Mouse (Mus musculus) adrenal gland, postnatal 14 days (tissue): Measurements from ENCODE around the gene Mfsd1. TPM values are rescaled to one million over a fixed set of nuclear protein-coding genes. Genes with fewer than 3 reads are reported as not detected.
A peak's percentile ranks its signal among the peaks of the same experiment; 100 is the strongest.

Source experiments
- DNase-seq: peaks from one replicate; pipeline ENCODE4 v3.0.0; 2021; ENCODE audit warnings: mixed read lengths
- long read RNA-seq, 2 experiments: library from polyadenylated mRNA; stranded (forward); transcript quantifications; one replicate each; pipeline ENCODE4 v2.0.0; 2021
- total RNA-seq: library from RNA; stranded (reverse); gene quantifications from 2 replicates; pipeline ENCODE4 v1.2.3, GENCODE M21; 2021

Gene Mfsd1
- total RNA-seq = 60.4 and 63.9 TPM in 2 replicates
- long read RNA-seq, experiment 1, transcript Mfsd1-201 (16 exons, 3,011 nt) = major isoform, 72 of 89 reads
- long read RNA-seq, experiment 1, partial matches to known transcripts = 2 of 89 reads
- long read RNA-seq, experiment 1, other reads (novel, unspliced or antisense) = 15 of 89 reads
- long read RNA-seq, experiment 2, transcript Mfsd1-201 (16 exons, 3,011 nt) = major isoform, 41 of 56 reads
- long read RNA-seq, experiment 2, partial matches to known transcripts = 12 of 56 reads
- long read RNA-seq, experiment 2, other reads (novel, unspliced or antisense) = 3 of 56 reads

DNA sequence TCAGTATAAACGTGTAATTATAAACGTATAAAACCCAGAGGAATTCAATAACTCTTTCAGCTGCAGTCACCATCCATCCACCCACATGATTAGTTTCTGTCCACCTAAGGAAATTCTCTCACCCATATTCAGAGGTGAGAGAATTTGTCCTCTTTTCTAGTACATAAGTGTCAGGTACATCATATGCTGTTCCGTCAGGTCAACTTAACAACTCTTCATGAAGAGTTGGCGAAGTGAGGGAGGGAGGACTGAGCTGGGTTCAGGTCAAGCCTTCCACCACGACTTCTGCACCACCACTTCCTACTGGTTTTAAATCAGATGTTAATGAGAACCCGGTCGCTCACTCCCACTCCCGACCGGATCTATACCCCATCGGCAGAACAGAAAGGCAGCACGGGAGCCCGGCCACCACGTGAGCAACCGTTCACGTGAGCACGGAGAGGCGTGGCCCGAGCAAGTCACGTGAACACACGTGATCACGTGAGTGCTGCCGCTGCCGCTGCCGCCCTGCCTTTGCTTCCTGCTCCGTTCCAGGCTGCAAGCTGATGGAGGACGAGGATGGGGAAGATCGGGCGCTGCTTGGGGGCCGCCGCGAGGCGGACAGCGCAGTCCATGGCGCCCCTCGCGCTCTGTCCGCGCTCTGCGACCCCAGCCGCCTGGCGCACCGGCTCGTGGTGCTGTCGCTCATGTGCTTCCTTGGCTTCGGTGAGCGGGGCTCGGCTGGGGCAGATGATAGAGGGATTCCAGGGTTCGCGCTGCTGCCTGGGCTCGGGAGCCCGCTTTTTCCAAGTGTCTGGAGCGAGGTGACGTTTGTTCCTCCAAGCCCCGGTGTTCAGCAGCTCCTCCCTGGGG is at the start of gene Mfsd1:
Gene Mfsd1 (plus strand): TSS at position 469 of the 852 bp plus-strand sequence.
- peak; percentile 91 for DNase-seq

DNA sequence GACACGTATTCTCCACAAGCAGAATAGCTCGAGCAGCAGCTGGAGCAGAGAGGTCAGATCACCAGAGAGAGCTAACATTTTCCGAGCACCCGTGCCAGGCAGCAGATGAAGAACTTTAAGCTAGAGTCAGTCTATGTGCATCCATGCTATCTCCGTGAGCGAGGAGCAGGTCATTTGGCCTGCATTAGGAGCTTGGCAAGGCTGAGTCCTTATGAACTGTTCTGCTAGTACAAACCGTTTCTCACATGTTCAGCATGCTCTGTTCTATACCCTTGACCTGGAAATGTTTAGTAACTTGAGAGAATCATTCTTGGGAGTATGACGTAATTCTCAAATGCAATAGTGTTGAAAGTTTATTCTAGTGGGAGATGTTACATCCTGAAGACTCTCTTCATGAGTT is 38.9 kb upstream of the Mfsd1 start:
- no peak for DNase-seq

DNA sequence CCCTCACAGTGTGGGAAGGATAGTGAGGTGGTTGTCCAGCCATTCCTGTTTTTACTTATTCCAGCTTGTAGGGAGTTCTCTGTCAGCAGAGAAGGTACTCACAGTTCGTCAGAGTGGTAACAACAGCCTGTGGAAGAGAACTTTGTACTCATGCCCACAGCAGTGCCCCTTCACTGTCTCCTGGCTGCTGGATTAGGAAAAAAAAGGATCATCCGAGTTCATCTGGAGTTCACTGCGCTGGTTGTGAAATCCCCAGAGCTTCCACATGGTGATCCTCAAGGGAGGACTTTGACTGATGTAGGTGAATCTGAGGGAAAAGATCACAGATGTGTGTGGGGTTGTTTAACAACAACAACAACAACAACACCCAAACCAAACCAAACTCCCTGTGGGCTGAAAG is 31.3 kb upstream of the Mfsd1 start:
- no peak for DNase-seq

DNA sequence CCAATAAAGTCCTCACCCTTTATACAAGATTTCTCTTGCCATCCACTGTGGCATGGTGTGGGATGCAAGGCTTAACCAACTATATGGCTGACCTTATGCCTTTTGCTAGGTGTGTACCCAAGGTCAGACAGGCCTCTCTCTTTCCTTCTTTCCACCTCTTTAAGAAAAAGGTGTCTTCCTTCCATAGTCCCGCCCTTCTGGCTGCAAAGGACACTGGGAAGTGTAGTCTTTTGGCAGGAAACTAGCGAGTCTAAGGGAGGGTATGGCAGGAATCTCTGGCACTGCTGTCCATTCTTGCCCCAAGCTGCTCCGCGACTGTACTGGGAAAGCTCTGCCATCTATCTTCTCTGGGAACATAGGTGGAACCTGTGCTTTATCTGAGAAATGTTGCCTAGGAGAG is 29.3 kb upstream of the Mfsd1 start:
- no peak for DNase-seq

DNA sequence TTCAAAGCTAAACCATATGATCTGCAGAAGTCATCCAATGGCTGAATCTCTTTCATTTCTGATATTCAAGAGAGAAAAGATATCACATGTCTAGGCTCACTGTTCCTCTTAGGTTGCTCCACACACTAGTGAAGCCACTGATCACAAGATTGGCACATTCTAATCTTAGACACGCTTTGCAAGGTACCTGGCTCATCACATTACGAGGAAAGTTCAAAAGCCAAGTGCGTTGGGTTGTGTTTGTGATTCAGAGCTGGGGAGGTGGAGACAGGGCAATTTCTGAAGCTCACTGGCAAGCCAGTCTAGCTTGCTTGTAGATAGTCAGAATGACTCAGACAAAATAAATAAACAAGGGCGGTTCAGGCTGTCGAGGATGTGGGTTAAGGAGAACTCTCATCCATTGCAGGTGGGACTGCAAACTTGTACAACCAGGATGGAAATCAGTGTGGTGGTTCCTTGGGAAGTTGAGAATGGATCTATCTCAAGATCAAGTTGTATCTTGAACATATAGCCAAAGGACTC is 28.6 kb upstream of the Mfsd1 start:
- DNase-seq = no peak

DNA sequence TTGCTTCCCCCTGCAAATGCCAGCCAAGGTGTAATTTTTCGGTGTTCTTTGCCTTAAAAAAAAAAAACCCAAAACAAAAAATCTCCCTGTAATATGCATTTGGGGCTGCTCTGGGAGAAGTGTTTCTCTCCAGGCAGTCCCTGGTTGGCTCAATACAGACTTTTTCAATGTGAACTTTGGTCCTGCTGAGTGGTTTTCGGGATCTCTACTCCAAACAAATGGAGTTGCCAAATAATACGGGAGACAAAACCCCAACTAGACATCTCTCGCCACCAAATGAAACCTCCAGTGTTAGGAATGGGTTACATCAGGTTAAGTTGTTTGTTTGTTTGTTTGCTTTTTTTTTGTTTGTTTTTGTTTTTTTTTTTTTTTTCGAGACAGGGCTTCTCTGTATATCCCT is 27.3 kb upstream of the Mfsd1 start:
- DNase-seq = no peak

DNA sequence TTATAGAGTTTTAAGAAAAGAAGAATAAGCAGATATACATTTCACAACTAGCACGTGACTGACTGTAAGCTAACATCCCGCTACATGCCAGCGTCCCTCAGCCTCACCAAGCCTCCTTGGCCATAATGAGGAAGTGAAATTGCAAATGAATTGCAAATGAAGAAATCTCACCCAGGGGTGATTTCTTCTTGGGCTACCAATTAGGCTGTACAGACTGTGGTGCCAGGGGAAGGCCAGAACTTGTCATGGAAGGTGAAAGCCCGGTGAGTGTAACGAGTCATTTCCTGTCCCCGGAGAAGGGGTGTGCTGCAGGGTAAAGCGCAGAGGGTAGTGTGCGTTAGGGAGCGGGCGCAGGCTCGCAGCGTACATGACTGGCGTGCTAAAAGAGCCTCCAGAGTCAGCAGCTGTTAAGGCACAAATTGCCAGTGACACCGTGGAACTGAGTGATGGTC is 25.3 kb upstream of the Mfsd1 start:
- no peak for DNase-seq

DNA sequence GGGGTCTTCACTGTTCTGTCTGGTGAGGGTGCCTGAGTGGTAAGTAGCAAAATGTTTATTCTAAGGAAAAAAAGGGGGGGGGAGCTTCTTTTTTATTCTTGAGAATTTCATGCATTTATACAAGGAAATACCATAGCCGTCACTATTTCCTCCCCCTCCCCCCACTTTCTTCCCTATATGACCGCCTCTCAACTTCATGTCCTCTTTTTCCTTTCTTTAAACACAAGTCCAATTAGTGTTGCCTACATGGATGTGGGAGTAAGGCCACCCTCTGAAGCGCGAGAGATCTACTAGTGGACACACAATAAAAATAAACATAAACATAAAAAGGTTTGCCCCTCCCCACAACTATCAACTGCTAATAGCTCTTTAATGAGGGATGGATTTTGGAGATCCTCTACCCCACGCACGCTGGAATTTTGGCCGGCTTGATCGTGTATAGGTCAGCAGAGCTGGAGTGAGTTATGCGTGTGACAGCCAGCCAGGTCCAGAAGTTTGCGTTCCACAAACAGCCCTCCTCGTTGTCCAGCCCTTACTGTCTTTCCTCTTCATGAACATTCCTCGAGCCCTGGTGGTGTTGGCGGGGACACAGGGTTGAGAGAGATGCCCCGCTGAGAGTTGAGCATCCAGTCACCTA is 24.7 kb upstream of the Mfsd1 start:
- DNase-seq = no peak

DNA sequence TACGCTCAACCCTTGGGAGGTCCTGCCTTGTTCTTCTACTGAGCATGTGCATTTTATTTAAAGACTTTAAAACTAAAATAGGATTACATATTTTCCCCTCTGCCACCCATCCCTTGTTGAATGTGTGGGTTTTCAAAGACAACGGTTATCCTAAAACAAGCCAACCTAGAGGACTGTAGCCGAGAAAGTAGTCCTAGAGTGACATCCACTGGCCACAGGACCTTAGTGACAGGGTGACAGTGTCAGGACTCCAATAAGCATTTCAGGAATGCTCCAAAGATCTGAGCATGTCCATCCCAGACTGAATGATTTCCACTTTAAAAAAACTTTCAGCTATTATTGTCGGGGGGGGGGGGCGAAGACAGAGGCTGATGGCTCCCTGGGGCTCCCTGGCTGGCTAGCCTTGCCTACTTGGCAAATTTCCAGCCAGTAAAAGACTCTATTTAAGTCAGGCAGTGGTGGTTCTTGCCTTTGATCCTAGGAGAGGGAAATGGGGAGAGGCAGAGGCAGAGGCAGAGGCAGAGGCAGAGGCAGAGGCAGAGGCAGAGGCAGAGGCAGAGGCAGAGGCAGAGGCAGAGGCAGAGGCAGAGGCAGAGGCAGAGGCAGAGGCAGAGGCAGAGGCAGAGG is 17.7 kb upstream of the Mfsd1 start:
- no peak for DNase-seq

DNA sequence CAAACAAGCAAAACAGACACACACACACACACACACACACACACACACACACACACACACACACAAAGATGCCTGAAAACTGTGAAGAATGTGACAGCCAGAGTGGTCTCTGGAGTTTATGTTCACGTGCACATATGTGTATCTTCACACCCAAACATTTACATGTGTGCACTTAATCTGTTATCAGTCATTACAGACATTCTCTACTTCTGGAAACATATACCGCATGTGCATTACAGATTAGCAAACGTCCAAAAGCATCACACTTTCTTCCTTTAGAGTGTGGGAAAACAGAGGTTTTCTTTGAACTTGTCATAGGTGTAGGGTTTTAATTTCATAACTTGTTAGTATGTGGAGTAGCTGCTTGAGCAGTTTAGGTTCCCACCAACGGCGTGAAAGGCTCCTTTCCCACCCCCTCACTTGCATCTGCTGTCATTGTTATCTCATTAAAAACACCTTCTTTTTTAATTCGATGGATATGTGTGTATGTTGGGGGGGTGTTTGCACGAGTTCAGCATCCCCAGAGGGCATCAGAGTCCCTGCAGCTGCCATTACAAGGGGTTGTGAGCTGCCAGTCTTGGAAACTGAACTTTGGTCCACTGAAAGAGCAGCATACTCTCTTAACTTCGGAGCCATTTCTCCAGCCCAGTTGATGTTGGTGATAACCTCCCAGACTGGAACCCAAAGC is 16.9 kb upstream of the Mfsd1 start:
- no peak for DNase-seq

DNA sequence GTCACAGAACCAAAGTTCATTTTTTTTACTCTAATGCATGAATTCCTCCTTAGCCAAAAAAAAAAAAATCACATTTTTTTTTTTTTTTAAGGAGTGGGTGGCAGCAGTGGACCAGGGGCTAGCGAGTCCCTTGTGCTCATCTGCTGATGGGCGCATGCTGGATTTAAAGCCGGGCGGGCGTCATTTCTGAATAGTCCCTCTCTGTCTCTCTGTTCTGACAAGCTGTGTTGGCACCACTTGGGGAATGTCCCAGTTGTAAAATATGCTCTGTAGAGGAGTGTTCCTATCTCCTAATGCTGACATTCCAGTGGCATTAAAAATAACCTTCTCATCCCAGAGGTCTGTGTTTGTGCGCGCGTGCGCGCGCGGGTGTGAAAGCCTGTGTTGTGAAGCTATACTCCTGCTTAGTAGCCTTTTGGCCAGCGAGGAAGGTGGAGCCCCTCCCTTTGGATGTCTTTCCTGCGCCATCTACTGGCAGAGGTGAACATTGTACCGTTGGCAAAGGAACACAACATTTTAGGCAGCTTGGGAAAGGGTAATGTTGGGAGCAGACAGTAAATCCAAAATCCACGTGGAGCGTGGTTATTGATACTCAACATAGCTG is 14.4 kb upstream of the Mfsd1 start:
- peak; percentile 75 for DNase-seq

DNA sequence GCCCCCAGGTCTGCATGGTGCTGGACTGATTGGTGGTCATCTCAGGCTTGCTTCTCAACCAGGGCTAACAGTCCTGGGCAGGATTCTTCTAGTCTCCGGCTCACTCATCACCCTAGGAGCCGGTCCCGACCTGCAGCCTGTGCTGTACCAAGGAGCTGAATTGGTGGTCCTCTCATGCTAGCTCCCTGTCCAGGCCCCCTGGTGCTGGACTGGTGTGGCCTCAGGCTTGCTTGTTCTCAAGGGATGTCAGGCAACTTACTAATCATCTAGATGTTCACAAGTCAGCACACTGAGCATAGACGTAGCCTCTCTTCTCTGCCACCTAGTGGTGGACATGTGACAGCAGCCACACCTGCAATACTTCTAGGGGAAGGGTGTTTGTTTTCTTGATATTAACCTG is 9.6 kb upstream of the Mfsd1 start:
- DNase-seq = peak; percentile 44

DNA sequence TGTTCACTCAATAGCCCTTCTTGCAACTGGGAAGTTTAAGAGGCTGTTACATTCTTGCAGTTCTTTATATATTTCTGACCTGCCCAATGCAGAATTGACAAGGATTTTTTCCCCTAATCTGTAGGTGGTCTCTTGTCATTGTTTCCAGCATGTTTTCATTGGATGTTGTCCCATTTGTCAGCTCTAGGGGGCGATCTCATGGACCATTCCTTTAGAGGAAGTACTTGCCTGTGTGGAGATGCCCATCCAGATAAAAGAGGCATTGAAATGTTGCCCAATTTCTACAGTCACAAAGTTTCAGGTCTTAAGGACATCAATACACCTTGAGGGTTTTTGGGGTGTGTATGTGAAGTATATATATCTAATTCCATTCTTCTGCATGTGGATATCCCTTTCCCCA is 9.0 kb upstream of the Mfsd1 start:
- DNase-seq = no peak

DNA sequence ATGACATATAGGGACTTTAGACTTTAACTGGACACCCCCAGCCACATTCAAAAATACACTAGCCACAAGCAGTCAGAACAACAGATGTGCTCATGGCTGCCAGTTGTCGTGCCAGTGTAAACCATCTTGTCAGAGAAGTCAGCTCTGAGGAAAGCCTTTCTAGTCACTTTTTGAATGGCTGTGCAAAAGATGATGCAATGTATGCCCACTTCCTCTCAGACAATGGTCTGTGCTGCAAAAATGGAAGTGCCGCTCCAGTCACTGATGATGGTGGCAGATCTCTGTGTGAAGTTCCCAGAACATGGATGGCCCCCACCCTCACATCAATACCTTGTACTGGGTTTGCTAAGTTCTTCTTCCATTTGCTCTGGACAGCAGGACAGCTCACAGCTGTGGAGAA is 6.3 kb upstream of the Mfsd1 start:
- no peak for DNase-seq

DNA sequence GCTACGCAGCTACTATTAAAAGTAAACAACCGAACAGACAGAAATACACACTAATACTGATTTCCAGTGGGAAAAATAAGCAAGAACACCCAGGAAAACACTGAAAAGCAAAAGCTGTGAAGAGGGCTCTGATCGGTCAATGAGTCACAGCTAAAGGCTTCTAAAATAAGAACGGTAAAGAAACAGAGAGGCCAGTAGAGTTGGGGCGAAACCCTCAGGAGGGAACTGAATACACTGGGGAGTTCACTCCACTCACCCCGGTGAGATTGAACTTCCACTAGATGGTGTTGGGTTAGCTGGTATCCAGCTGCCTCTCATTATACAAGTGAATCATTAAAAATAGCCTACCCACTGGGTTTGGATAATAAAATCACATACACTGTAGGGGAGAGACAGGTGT is 5.8 kb upstream of the Mfsd1 start:
- no peak for DNase-seq

DNA sequence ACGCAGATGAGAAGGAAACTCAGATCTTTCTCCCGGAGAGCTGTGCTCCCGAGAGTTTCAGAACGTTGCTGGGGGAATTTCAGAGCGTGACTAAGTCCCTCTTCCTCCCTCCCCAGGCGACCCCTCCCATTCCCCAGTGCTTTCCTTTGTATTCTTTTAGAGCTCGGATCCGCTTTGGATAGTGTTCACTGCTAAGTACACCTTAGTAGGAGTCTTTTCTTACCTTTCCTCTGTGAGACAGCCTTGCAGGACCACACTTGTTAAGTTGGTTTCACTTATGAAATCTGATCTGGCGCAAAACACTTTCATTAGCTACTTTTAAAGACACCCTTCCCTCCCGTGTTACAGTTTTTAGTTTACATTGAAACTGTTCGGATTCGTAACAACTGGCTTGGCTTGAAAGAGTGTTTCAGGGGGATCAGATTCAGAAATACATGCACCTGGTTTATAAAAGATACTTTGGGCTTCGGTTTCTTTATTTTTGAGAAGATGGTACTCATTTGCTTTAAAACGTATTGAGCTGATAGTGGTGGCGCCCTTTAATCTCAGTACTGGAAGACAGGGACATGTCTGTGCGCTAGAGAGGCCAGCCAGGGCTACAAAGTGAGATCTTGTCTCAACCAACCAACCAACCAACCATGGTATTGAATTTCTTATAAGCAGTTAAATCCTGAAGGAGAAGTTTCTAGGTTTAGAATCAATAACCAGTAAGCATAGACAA is 744 bp downstream of the Mfsd1 start:
- no peak for DNase-seq

DNA sequence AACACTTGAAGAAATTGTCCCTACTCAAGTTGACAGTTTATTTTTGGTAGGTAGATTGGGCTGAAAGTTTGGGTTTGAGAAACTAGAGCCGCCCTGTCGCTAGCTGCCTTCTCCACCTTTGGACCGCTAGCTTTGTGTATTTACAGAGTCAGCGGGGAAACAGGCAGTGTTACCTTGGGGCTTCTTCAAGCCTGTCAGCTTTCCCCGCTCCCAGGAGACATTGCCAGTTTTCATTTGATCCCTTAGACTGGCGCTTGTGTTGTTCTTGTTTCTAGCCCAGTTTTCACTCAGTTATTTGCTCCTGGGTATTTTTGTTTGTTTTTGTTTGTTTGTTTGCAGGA is 1.3 kb downstream of the Mfsd1 start:
- DNase-seq = no peak

DNA sequence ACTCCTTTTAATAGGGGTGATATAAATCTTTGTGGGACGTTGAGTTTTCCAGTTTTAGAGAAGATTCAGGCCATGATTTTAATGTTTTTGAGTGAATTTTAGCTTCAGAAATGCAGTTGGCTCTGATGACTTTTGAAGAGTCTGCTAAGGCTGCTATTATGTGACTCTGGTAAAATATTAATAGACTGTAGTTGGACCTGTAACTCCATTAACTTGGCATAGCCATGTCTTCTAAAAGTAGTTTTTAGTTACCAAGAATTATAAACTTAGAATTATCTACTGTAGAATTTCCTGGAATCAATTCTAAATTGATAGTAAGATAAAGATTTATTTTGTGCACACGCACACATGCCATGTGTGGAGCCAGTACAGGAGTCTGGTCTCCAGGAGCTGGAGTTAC is 4.0 kb downstream of the Mfsd1 start:
- no peak for DNase-seq

DNA sequence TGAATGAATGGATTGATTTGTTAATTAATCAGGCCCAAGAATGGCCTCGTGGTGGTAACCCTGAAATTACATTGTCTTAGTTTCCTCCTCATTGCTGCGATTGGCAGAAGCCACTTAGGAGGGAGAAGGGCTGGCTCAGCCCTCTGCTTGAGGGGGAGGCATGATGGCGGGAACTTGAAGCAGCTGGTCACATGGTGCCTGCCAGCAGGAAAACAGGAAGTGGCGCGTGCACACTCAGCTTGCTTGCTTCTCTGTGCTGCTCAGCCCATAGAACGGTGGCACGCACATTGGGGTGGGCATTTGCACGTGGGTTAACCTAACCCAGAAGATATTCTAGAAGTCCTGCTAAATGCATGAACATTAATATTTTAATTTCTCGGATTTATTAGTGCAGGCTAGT is 4.9 kb downstream of the Mfsd1 start:
- DNase-seq = no peak

DNA sequence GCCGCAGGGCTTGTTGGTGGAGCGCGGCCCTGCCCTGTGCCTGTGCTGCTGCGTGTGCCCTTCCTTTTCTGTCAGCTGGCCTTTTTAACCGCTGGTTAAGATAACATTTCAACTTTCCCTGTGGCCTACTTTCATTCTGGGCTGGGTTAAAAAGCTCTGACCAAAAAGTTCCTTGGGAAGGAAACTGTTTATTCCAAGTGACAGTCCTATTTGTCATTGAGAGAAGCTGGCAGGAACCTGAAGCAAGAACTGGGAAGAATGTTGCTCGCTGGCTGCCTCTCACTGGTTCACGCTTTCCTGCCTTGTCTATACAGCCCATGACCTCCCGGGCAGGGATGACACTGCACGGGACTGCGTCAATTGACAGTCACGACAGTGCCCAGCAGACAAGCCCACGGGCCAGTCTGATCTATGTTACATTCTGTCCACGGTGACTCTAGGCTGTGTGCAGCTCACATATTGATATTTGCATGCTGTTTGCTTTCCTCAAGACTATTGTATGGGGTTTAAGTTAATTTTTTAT is 19.1 kb downstream of the Mfsd1 start:
- no peak for DNase-seq

DNA sequence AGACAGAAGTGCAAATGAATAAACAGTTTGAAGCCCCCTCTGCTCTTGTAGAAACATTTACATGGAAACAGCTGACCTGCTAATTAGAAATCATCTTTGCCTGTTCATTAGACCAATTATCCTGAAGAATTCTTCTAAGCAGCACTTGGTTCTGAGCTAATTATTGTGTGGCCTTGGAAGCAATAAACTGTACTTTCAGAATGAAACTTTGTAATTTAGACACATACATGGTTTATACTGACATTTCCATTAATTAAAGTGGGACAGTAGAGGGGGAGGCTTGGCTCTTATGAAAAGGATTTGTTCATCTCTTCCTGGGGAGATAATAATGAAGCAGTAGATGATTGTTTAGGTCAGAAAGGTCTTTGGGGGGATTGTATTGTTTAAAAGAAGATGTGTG is 35.7 kb downstream of the Mfsd1 start:
- DNase-seq = no peak
